Mouse (Mus musculus): Measurements from ENCODE around the gene Frmd8. TPM values are rescaled to one million over a fixed set of nuclear protein-coding genes. Genes with fewer than 3 reads are reported as not detected.
A peak's percentile ranks its signal among the peaks of the same experiment; 100 is the strongest.

Gene Frmd8
- total and polyA plus RNA-seq, 3 experiments, result 22.8 to 34.4 TPM; not detected in 1

GRCm38 (mm10) chr19:5848032-5848825 is 26.8 kb downstream of the Frmd8 start (continued):
- TF ChIP-seq TBP (IDR thresholded peaks at IDR 0.05; ENCODE audit: low read depth, low read length), result peak; percentile 73
- no peak for TF ChIP-seq ZC3H11A (IDR thresholded peaks at IDR 0.05; ENCODE audit: low read depth, low read length)
- TF ChIP-seq RCOR1 (IDR thresholded peaks at IDR 0.05; ENCODE audit: low read depth, low read length), result peak; percentile 92
- peak; percentile 75 to 83 for TF ChIP-seq EP300 (IDR thresholded peaks at IDR 0.05; ENCODE audit: low read depth in 1 of 2, low read length in 2 of 2)

GRCm38 (mm10) chr19:5847306-5847796 is 27.7 kb downstream of the Frmd8 start:
- Histone ChIP-seq H3K79me2 (ENCODE audit: control insufficient read depth, insufficient read depth, low read length, poor library complexity) (peaks cover 32% of the 10 kb centered on the region), H3K9ac (ENCODE audit: control insufficient read depth, low read depth, low read length, poor library complexity, severe bottlenecking) (peak overlapping the region; percentile 86), H3K27ac (ENCODE audit: control insufficient read depth, low read depth, low read length) (peak overlapping the region; percentile 96), H3K4me1 (ENCODE audit: control insufficient read depth in 1 of 2, insufficient read depth in 2 of 2, low read length in 2 of 2) (peaks cover 15 to 55% of the 10 kb centered on the region in 2 experiments), H3K9me3 (replicated peaks; ENCODE audit: insufficient read depth, low read length) (no peaks in the 10 kb centered on the region), H3K4me3 (ENCODE audit: control insufficient read depth in 1 of 2, insufficient read depth in 1 of 2, low read depth in 2 of 2, low read length in 2 of 2) (peak overlapping the region; percentile 52 to 66), H3K27me3 (ENCODE audit: control insufficient read depth in 1 of 2, insufficient read depth in 2 of 2, low read length in 2 of 2) (no peaks in the 10 kb centered on the region), H3K36me3 (ENCODE audit: control insufficient read depth in 1 of 2, insufficient read depth in 2 of 2, low read length in 2 of 2) (peaks cover 0 to 37% of the 10 kb centered on the region in 2 experiments; a peak in 2 of 4 replicates)
- TF ChIP-seq POLR2AphosphoS2 (IDR thresholded peaks at IDR 0.05; ENCODE audit: low read length) (no peak), SIN3A (IDR thresholded peaks at IDR 0.05; ENCODE audit: low read length) (no peak), BHLHE40 (IDR thresholded peaks at IDR 0.05; ENCODE audit: borderline replicate concordance, low read depth, low read length) (no peak), KAT2A (conservative IDR thresholded peaks at IDR 0.05; ENCODE audit: low read depth, low read length) (no peak), TAL1 (IDR thresholded peaks at IDR 0.05; ENCODE audit: low read length) (peak; percentile 32; the same call in 1 of the 2 replicates), JUND (IDR thresholded peaks at IDR 0.05; ENCODE audit: low read depth, low read length) (no peak), MYB (IDR thresholded peaks at IDR 0.05; ENCODE audit: low read depth, low read length) (no peak), ZMIZ1 (IDR thresholded peaks at IDR 0.05; ENCODE audit: low read depth, low read length) (no peak; the same call in 1 of the 2 replicates), SMC3 (IDR thresholded peaks at IDR 0.05; ENCODE audit: low read depth, low read length) (0 out of 2 replicates have a peak, but pooled peaks have one; percentile 1), POLR2A (IDR thresholded peaks at IDR 0.05; ENCODE audit: control insufficient read depth in 1 of 2, insufficient read depth in 1 of 2, low read depth in 1 of 2, low read length in 2 of 2, poor library complexity in 1 of 2) (0 out of 4 replicates have a peak, but pooled peaks of 1 of the 2 experiments have one; percentile 49), POLR2AphosphoS5 (IDR thresholded peaks at IDR 0.05; ENCODE audit: borderline replicate concordance, low read depth, low read length) (no peak), TBP (IDR thresholded peaks at IDR 0.05; ENCODE audit: low read depth, low read length) (0 out of 2 replicates have a peak, but pooled peaks have one; percentile 39)
- DNase-seq (ENCODE audit: low read depth, low spot score), result peak; percentile 74
